Mouse (Mus musculus) 3134 (cell line): ENCODE results near the gene Ttll12.

Experiments
- DNase-seq: peaks from one replicate; pipeline ENCODE4 v3.0.0-alpha.2; 2011; ENCODE audit warnings: low spot score; ENCODE audit not compliant: insufficient read length; ENCODE audit errors: extremely low read depth

Gene Ttll12

GRCm38 (mm10) chr15:83563857-83564651 is 30.9 kb downstream of the Ttll12 start:
- peak; percentile 53 for DNase-seq

GRCm38 (mm10) chr15:83563327-83563856 is 31.6 kb downstream of the Ttll12 start, which contains the start of the genes Tspo and Mcat:
Gene Tspo, plus strand, starts transcription at chr15:83563592.
Gene Mcat, minus strand, starts transcription at chr15:83563787.
- DNase-seq: peak; percentile 88

GRCm38 (mm10) chr15:83562626-83563270 is 32.2 kb downstream of the Ttll12 start:
- peak; percentile 73 for DNase-seq

- no peak for DNase-seq
These were observed 33.9 kb downstream of the Ttll12 start for GRCm38 (mm10) chr15:83560941-83561477.

GRCm38 (mm10) chr15:83555161-83555974 is 39.6 kb downstream of the Ttll12 start:
- DNase-seq: peak; percentile 86

- DNase-seq: no peak
These were observed 41.1 kb downstream of the Ttll12 start for GRCm38 (mm10) chr15:83553831-83554230.

- DNase-seq: no peak
These were observed 44.8 kb downstream of the Ttll12 start for GRCm38 (mm10) chr15:83550137-83550536.

GRCm38 (mm10) chr15:83547144-83547543 is 47.8 kb downstream of the Ttll12 start:
- DNase-seq: no peak

GRCm38 (mm10) chr15:83546029-83546428 is 48.9 kb downstream of the Ttll12 start:
- DNase-seq: no peak

- no peak for DNase-seq
These were observed 53.2 kb downstream of the Ttll12 start for GRCm38 (mm10) chr15:83541647-83542287.

- no peak for DNase-seq
These were observed 55.1 kb downstream of the Ttll12 start for GRCm38 (mm10) chr15:83539905-83540304.

- DNase-seq: no peak
These were observed 56.1 kb downstream of the Ttll12 start for GRCm38 (mm10) chr15:83538855-83539254.

- no peak for DNase-seq
These were observed 59.1 kb downstream of the Ttll12 start for GRCm38 (mm10) chr15:83535890-83536231.

- peak; percentile 60 for DNase-seq
These were observed 59.7 kb downstream of the Ttll12 start for GRCm38 (mm10) chr15:83534960-83535889.

GRCm38 (mm10) chr15:83532606-83533005 is 62.4 kb downstream of the Ttll12 start:
- DNase-seq: no peak

GRCm38 (mm10) chr15:83531961-83532469 is 62.9 kb downstream of the Ttll12 start:
- no peak for DNase-seq

- DNase-seq: no peak
These were observed 64.3 kb downstream of the Ttll12 start for GRCm38 (mm10) chr15:83530688-83531087.

- DNase-seq: no peak
These were observed 64.7 kb downstream of the Ttll12 start for GRCm38 (mm10) chr15:83530233-83530632.

- DNase-seq: no peak
These were observed 65.2 kb downstream of the Ttll12 start for GRCm38 (mm10) chr15:83529765-83530164.
